Mouse (Mus musculus): ENCODE data around the gene Creb3. TPM values are rescaled to one million over a fixed set of nuclear protein-coding genes. Genes with fewer than 3 reads are reported as not detected.

The Creb3 gene
- total RNA-seq, 2 experiments from 2014 or later = 74.0 TPM

Other genes starting within 250 kb of the Creb3 start
- 100 to 1,000 TPM; 127 to 145 TPM for gene Rusc2, start 180.4 kb upstream of the Creb3 start, total RNA-seq (2021)
- gene Fam166b, start 133.2 kb upstream of the Creb3 start, total RNA-seq (2021) = 1 to 10 TPM in 1 of 2 experiments, under 1 TPM in 1; 0.76 to 2.4 TPM
- gene Tesk1, start 120.4 kb upstream of the Creb3 start, total RNA-seq (2021) = 10 to 100 TPM; 63.0 to 64.4 TPM
- gene Cd72, start 107.7 kb upstream of the Creb3 start, total RNA-seq (2021) = not detected
- gene Sit1, start 78.6 kb upstream of the Creb3 start, total RNA-seq (2021) = not detected
- gene Ccdc107, start 69.4 kb upstream of the Creb3 start, total RNA-seq (2021) = 10 to 100 TPM; 26.0 to 28.3 TPM
- 1 to 10 TPM in 1 of 2 experiments, under 1 TPM in 1; 0.74 to 1.2 TPM for gene Arhgef39, start 62.6 kb upstream of the Creb3 start, total RNA-seq (2021)
- gene Car9, start 55.4 kb upstream of the Creb3 start, total RNA-seq (2021) = not detected
- 1 to 10 TPM; 6.2 to 8.1 TPM for gene Tpm2, start 38.6 kb upstream of the Creb3 start, total RNA-seq (2021)
- gene Tln1, start 359 bp downstream of the Creb3 start, total RNA-seq (2021) = 10 to 100 TPM; 46.0 to 52.1 TPM
- gene Rgp1, start 16.4 kb downstream of the Creb3 start, total RNA-seq (2021) = 10 to 100 TPM; 44.5 to 55.8 TPM
- gene Gba2, start 16.5 kb downstream of the Creb3 start, total RNA-seq (2021) = 10 to 100 TPM; 56.1 to 60.6 TPM
- gene Msmp, start 22.2 kb downstream of the Creb3 start, total RNA-seq (2021) = not detected
- 10 to 100 TPM; 46.9 to 50.0 TPM for gene Npr2, start 69.6 kb downstream of the Creb3 start, total RNA-seq (2021)
- 1 to 10 TPM in 1 of 2 experiments, under 1 TPM in 1; 0.98 to 2.3 TPM for gene Spag8, start 91.3 kb downstream of the Creb3 start, total RNA-seq (2021)
- gene Hint2, start 94.1 kb downstream of the Creb3 start, total RNA-seq (2021) = 10 to 100 TPM; 33.1 to 37.8 TPM
- gene Tmem8b, start 106.6 kb downstream of the Creb3 start, total RNA-seq (2021) = 10 to 100 TPM; 55.8 to 57.6 TPM
- gene Fam221b, start 106.8 kb downstream of the Creb3 start, total RNA-seq (2021) = 1 to 10 TPM; 1.2 TPM
- gene Olfr70, start 138.5 kb downstream of the Creb3 start, total RNA-seq (2021) = not detected
- gene Olfr71, start 147.9 kb downstream of the Creb3 start, total RNA-seq (2021) = not detected
- gene Hrct1, start 164.9 kb downstream of the Creb3 start, total RNA-seq (2021) = 1 to 10 TPM in 1 of 2 experiments, under 1 TPM in 1; 0.52 to 1.5 TPM
- gene Spaar, start 167.7 kb downstream of the Creb3 start, total RNA-seq (2021) = under 1 TPM; 0.38 to 0.53 TPM
- gene Olfr159, start 208.7 kb downstream of the Creb3 start, total RNA-seq (2021) = not detected

All from layer of hippocampus, postnatal 14 days (tissue).